In genomic region chr17:47214111-47214510, GRCm38 (mm10) we compare ENCODE assay signal across 22 mouse cellular contexts.
DNase-seq lines count a peak whose midpoint lies in the region; ATAC-seq and TF ChIP-seq lines count a peak whose summit lies in the region.
"Had no signal": no experiment of that assay in that cellular context is flagged by ENCODE, and none has a peak within 500 bp of the region (broad histone marks: within the 10 kb centered on the region; RNA-seq: fewer than 3 reads in every experiment).

No protein-coding gene starts in this region.

- no peak overlapping the region for H3K27ac ChIP-seq in liver, adult 2 months (replicated peaks; ENCODE audit: insufficient read depth, low read depth, low read length)
- H3K27ac ChIP-seq in liver, postnatal 0 days (ENCODE audit: low read depth), result no peak overlapping the region
- no peak overlapping the region for H3K27ac ChIP-seq in cerebellum, adult 2 months (ENCODE audit: insufficient read depth, low read length)
- H3K27ac ChIP-seq in intestine, embryonic 15.5 days, result no peak overlapping the region
- H3K27ac ChIP-seq: embryonic facial prominence, embryonic 10.5 days; gastrocnemius, adult 2 months; heart, embryonic 15.5 days; hindbrain, embryonic 10.5 days; hindbrain, postnatal 0 days; kidney, postnatal 0 days; limb, embryonic 15.5 days; lung, embryonic 15.5 days; neural tube, embryonic 12.5 days had no signal

- H3K9ac ChIP-seq in liver, adult 2 months (ENCODE audit: low read depth, low read length), result no peak overlapping the region
- no peak overlapping the region for H3K9ac ChIP-seq in liver, postnatal 0 days (replicated peaks)
- no peak overlapping the region for H3K9ac ChIP-seq in intestine, embryonic 15.5 days
- H3K9ac ChIP-seq: heart, embryonic 15.5 days; limb, embryonic 15.5 days; lung, embryonic 15.5 days; neural tube, embryonic 12.5 days had no signal

- 90% methylated on average over 8 of the region's 8 CpGs for WGBS in liver, adult 2 months
- 50% methylated on average over 8 of the region's 8 CpGs for WGBS in liver, postnatal 0 days (ENCODE audit: insufficient replicate concordance)
- WGBS in cerebellum, adult 2 months, result 94% methylated on average over 8 of the region's 8 CpGs
- WGBS in intestine, embryonic 15.5 days, result 91% methylated on average over 8 of the region's 8 CpGs

- H3K4me3 ChIP-seq in liver, adult 2 months (ENCODE audit: insufficient read depth, low read depth, low read length), result no peak overlapping the region
- H3K4me3 ChIP-seq in liver, postnatal 0 days (ENCODE audit: low read depth, low read length), result no peak overlapping the region
- H3K4me3 ChIP-seq in cerebellum, adult 2 months (replicated peaks; ENCODE audit: insufficient read depth, low read depth, low read length), result no peak overlapping the region
- H3K4me3 ChIP-seq in intestine, embryonic 15.5 days (replicated peaks), result no peak overlapping the region
- H3K4me3 ChIP-seq: embryonic facial prominence, embryonic 10.5 days; gastrocnemius, adult 2 months; heart, embryonic 15.5 days; hindbrain, embryonic 10.5 days; limb, embryonic 15.5 days; lung, embryonic 15.5 days; neural tube, embryonic 12.5 days had no signal

- no peaks in the 10 kb centered on the region for H3K27me3 ChIP-seq in liver, adult 2 months (ENCODE audit: control insufficient read depth, insufficient read depth, low read length)
- H3K27me3 ChIP-seq in liver, postnatal 0 days (ENCODE audit: insufficient read depth, low read length), result no peaks in the 10 kb centered on the region
- H3K27me3 ChIP-seq in cerebellum, adult 2 months (ENCODE audit: control insufficient read depth, insufficient read depth, low read length), result no peaks in the 10 kb centered on the region
- H3K27me3 ChIP-seq in intestine, embryonic 15.5 days (replicated peaks), result no peaks in the 10 kb centered on the region
- H3K27me3 ChIP-seq: heart, embryonic 15.5 days; limb, embryonic 15.5 days; lung, embryonic 15.5 days; neural tube, embryonic 12.5 days had no signal

- no peaks in the 10 kb centered on the region for H3K36me3 ChIP-seq in liver, adult 2 months (ENCODE audit: control insufficient read depth, insufficient read depth, low read length)
- no peaks in the 10 kb centered on the region for H3K36me3 ChIP-seq in liver, postnatal 0 days (replicated peaks; ENCODE audit: insufficient read depth, low read length)
- no peaks in the 10 kb centered on the region for H3K36me3 ChIP-seq in intestine, embryonic 15.5 days
- H3K36me3 ChIP-seq: heart, embryonic 15.5 days; limb, embryonic 15.5 days; lung, embryonic 15.5 days had no signal

- DNase-seq in liver, adult 2 months (ENCODE audit: extremely low read depth, low read depth, low spot score), result peak; percentile 17
- no peak for DNase-seq in liver, postnatal 0 days
- DNase-seq in MEL-GATA-1-ER (ENCODE audit: extremely low read depth, low read depth), result peak; percentile 90
- peak; percentile 37 for DNase-seq in c-Kit-positive CD71-negative TER-119-negative erythroid progenitor cells, embryonic 14.5 days (ENCODE audit: low read depth)
- DNase-seq in cerebellum, adult 2 months, result no peak
- no peak for DNase-seq in thymus, postnatal 10 days (ENCODE audit: low spot score in 2 of 2)
- DNase-seq: cerebellum, adult 11 months; cerebellum, postnatal 36 days; gastrocnemius, adult 2 months; kidney, adult 11 months; right cerebral cortex, adult 18-20 months had no signal

- no peak for TF ChIP-seq EP300 in liver, postnatal 0 days (IDR thresholded peaks at IDR 0.05; ENCODE audit: low read depth)

- TF ChIP-seq POLR2A in liver, adult 2 months (IDR thresholded peaks at IDR 0.05; ENCODE audit: extremely low read depth, insufficient read depth, low read length), result no peak
- TF ChIP-seq POLR2A in cerebellum, adult 2 months (IDR thresholded peaks at IDR 0.05; ENCODE audit: borderline replicate concordance, insufficient read depth, low read length), result no peak

- ATAC-seq in liver, postnatal 0 days, result no peak; the same call in 1 of the 2 replicates
- ATAC-seq in megakaryocyte progenitor cell, adult 5-6 weeks (replicated peaks; ENCODE audit: poor library complexity), result peak; percentile 95
- no peak for ATAC-seq in intestine, embryonic 15.5 days
- ATAC-seq: hindbrain, postnatal 0 days had no signal

- no peaks in the 10 kb centered on the region for H3K4me1 ChIP-seq in liver, adult 2 months (ENCODE audit: control insufficient read depth, insufficient read depth, low read length)
- H3K4me1 ChIP-seq in liver, postnatal 0 days (ENCODE audit: insufficient read depth), result no peaks in the 10 kb centered on the region
- no peaks in the 10 kb centered on the region for H3K4me1 ChIP-seq in cerebellum, adult 2 months (ENCODE audit: control insufficient read depth, insufficient read depth, low read length)
- H3K4me1 ChIP-seq in intestine, embryonic 15.5 days (replicated peaks), result no peaks in the 10 kb centered on the region
- H3K4me1 ChIP-seq: embryonic facial prominence, embryonic 10.5 days; heart, embryonic 15.5 days; hindbrain, embryonic 10.5 days; lung, embryonic 15.5 days; neural tube, embryonic 12.5 days had no signal

- no peak overlapping the region for H3K4me2 ChIP-seq in liver, postnatal 0 days (ENCODE audit: low read depth, low read length)
- H3K4me2 ChIP-seq in intestine, embryonic 15.5 days (replicated peaks), result no peak overlapping the region
- H3K4me2 ChIP-seq: heart, embryonic 15.5 days; limb, embryonic 15.5 days; lung, embryonic 15.5 days; midbrain, embryonic 11.5 days; neural tube, embryonic 12.5 days had no signal

- H3K9me3 ChIP-seq in liver, postnatal 0 days (ENCODE audit: low read length), result no peaks in the 10 kb centered on the region
- H3K9me3 ChIP-seq in intestine, embryonic 15.5 days, result no peaks in the 10 kb centered on the region
- H3K9me3 ChIP-seq: embryonic facial prominence, embryonic 10.5 days; heart, embryonic 15.5 days; hindbrain, embryonic 10.5 days; limb, embryonic 15.5 days; lung, embryonic 15.5 days; neural tube, embryonic 12.5 days had no signal

- H3K79me2 ChIP-seq in liver, adult 2 months (ENCODE audit: control insufficient read depth, insufficient read depth, low read length), result no peaks in the 10 kb centered on the region

- TF ChIP-seq CTCF in liver, adult 2 months (IDR thresholded peaks at IDR 0.05; ENCODE audit: low read depth, low read length), result no peak
- no peak for TF ChIP-seq CTCF in liver, postnatal 0 days (IDR thresholded peaks at IDR 0.05; ENCODE audit: low read depth)
- no peak for TF ChIP-seq CTCF in cerebellum, adult 2 months (IDR thresholded peaks at IDR 0.05; ENCODE audit: borderline replicate concordance, insufficient read depth, low read depth, low read length)

Comparison
In these comparisons a context has a peak if more than half of its experiments do, and no peak if none do; other contexts are left out.
1. DNase-seq: peak in liver, adult 2 months (single experiment), MEL-GATA-1-ER (single experiment) and c-Kit-positive CD71-negative TER-119-negative erythroid progenitor cells, embryonic 14.5 days (single experiment); none in liver, postnatal 0 days (single experiment), cerebellum, adult 2 months (0 of 2) and thymus, postnatal 10 days (0 of 2).